Mouse (Mus musculus) mature B cell (primary cell): Measurements from ENCODE around the gene Cops6.

Experiments used
- in situ Hi-C: fragments of 300-500 bp; cut with MboI; formaldehyde crosslinking; loops from 2 replicates; pipeline ENCODE4 v1.14.3; 2019

Gene Cops6

GRCm38 (mm10) chr5:138160842-138161665 is at the start of gene Cops6:
Gene Cops6, plus strand, starts transcription at chr5:138161071.
- in situ Hi-C loops = no loop called here

- in situ Hi-C loops = no loop called here
Observed at GRCm38 (mm10) chr5:138116255-138117198, 44.3 kb upstream of the Cops6 start, which contains the start of gene Zscan21. Gene Zscan21, plus strand, starts transcription at chr5:138116903.

- in situ Hi-C loops = no loop called here
Observed at GRCm38 (mm10) chr5:138117199-138118015, 43.5 kb upstream of the Cops6 start.

- in situ Hi-C loops = no loop called here
Observed at GRCm38 (mm10) chr5:138118041-138118440, 42.8 kb upstream of the Cops6 start.

- in situ Hi-C loops = no loop called here
Observed at GRCm38 (mm10) chr5:138132425-138133064, 28.3 kb upstream of the Cops6 start.

- in situ Hi-C loops = no loop called here
Observed at GRCm38 (mm10) chr5:138137257-138137656, 23.6 kb upstream of the Cops6 start.

- in situ Hi-C loops = no loop called here
Observed at GRCm38 (mm10) chr5:138137935-138138549, 22.8 kb upstream of the Cops6 start.

GRCm38 (mm10) chr5:138138585-138138984 is 22.3 kb upstream of the Cops6 start:
- in situ Hi-C loops = no loop called here

- in situ Hi-C loops = no loop called here
Observed at GRCm38 (mm10) chr5:138154390-138154789, 6.5 kb upstream of the Cops6 start.

- in situ Hi-C loops = no loop called here
Observed at GRCm38 (mm10) chr5:138155443-138155976, 5.4 kb upstream of the Cops6 start, which contains the start of gene Zfp113. Gene Zfp113, minus strand, starts transcription at chr5:138155744.

- in situ Hi-C loops = no loop called here
Observed at GRCm38 (mm10) chr5:138160224-138160762, 578 bp upstream of the Cops6 start.

- in situ Hi-C loops = no loop called here
Observed at GRCm38 (mm10) chr5:138163046-138163445, 2.2 kb downstream of the Cops6 start.

- in situ Hi-C loops = no loop called here
Observed at GRCm38 (mm10) chr5:138163610-138164009, 2.7 kb downstream of the Cops6 start.

- in situ Hi-C loops = no loop called here
Observed at GRCm38 (mm10) chr5:138165594-138165993, 4.7 kb downstream of the Cops6 start.

GRCm38 (mm10) chr5:138170936-138171561 is 10.2 kb downstream of the Cops6 start:
- in situ Hi-C loops = no loop called here

GRCm38 (mm10) chr5:138171695-138172491 is 11.0 kb downstream of the Cops6 start, which contains the start of the genes Ap4m1 and Mcm7:
Gene Ap4m1, plus strand, starts transcription at chr5:138172002.
Gene Mcm7, minus strand, starts transcription at chr5:138172422.
- in situ Hi-C loops = no loop called here

GRCm38 (mm10) chr5:138173217-138173616 is 12.3 kb downstream of the Cops6 start:
- in situ Hi-C loops = no loop called here

- in situ Hi-C loops = no loop called here
Observed at GRCm38 (mm10) chr5:138186950-138187638, 26.2 kb downstream of the Cops6 start, which contains the start of the genes Taf6 and Cnpy4. Gene Taf6, minus strand, starts transcription at chr5:138187451. Gene Cnpy4, plus strand, starts transcription at chr5:138187485.
